Mouse (Mus musculus) central nervous system, embryonic 14 days (tissue): ENCODE data around the gene Nlrc4. TPM values are rescaled to one million over a fixed set of nuclear protein-coding genes. Genes with fewer than 3 reads are reported as not detected.

Experiments
- polyA plus RNA-seq: library from polyadenylated mRNA; depleted of rRNA; stranded (reverse); fragments of >200 nt; gene quantifications from 2 replicates; pipeline ENCODE4 v1.2.3, GENCODE M21; 2012; rRNA removed

Gene Nlrc4
- polyA plus RNA-seq, result 0.07 and 0.13 TPM in 2 replicates

DNA sequence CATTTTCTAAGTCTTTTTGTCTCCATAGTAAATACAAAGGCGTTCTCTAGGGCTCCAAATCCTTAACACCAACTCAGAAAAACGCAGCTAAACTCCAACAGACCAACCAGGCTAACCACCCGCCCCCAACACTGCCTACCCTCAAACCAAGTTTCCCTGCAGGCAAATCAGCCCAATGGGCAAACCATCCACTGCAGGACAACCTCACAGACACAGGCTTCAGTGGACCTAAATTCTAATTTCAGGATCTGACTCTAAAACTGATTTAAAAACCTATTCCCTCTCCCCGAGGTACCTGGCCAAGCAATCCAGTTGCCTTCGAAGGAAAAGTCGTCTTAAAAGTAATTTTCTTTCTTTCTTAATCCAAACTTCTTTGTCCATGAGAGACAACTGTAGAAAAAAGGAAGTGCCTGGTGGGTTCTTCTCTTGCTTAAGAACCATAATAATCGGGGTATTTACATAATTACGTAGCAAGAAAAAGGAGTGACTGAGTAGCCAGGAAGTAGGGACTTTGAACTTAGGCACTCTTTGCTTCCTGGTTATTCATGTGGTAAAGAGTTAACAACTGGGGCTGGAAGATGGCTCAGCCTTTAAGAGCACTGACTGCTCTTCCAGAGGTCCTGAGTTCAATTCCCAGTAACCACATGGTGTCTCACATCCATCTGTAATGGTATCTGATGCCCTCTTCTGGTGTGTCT, at the start of gene Nlrc4:
Gene Nlrc4, minus strand, starts transcription at position 432 of the 698 bp plus-strand sequence.

DNA sequence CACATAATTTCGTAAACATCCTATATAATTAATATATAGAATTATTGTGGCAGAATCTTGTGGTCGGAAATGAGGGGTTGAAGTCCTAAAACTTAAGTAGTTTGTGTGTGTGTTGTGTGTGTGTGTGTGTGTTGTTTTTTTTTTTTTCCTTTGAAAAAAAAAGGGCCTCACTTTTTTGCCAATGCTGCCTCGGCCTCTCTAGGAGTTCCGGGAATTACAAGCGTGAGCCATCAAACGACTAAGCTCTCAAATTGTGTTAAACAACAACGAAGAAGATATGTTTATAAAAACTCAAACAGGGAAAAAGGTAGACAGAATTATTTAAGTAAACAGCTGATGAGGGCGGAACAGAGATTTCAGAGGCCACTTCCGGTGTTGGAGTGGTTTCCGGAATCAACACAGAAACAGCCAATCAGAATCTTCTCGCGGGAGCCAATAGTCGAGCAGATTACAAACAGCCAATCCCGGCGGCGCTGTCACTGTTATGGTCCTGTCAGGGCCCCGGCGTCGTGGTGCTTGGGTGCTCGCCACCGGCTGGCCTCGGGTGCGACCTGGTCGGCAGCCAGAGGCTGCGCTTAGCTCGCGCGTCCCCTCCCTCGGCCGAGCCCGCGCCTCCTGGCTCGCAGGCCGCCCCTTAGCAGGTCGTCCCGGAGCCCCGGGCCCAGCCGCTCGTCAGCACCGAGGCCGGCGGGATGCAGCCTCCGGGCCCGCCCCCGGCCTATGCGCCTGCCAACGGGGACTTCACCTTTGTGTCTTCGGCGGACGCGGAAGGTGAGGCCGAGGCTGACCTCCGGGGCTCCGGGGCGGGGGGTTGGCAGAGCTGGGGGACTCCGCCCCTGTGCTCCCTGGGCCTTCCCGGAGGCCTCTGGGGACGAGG, 30.3 kb upstream of the Nlrc4 start, which contains the start of gene Yipf4:
Gene Yipf4, plus strand, starts transcription at position 470 of the 877 bp plus-strand sequence.

GRCm38 (mm10) chr17:74395383-74396065, 63.4 kb downstream of the Nlrc4 start, which contains the start of gene Slc30a6:
TSS of gene Slc30a6 (plus strand) at chr17:74395608.

Other genes with a start within 250 kb of the Nlrc4 start
- 75.2 and 86.6 TPM in 2 replicates for gene Memo1, start 163.6 kb downstream of the Nlrc4 start, polyA plus RNA-seq
- gene Dpy30, start 135.2 kb downstream of the Nlrc4 start, polyA plus RNA-seq, result 143 and 164 TPM in 2 replicates
- gene Spast, start 120.2 kb downstream of the Nlrc4 start, polyA plus RNA-seq, result 54.1 and 63.6 TPM in 2 replicates
- 32.0 and 33.7 TPM in 2 replicates for gene Slc30a6, start 63.5 kb downstream of the Nlrc4 start, polyA plus RNA-seq
- gene Yipf4, start 30.4 kb upstream of the Nlrc4 start, polyA plus RNA-seq, result 26.4 and 28.9 TPM in 2 replicates
- 92.3 and 96.5 TPM in 2 replicates for gene Birc6, start 69.2 kb upstream of the Nlrc4 start, polyA plus RNA-seq